Mouse (Mus musculus): Measurements from ENCODE around the gene Opcml. TPM values are rescaled to one million over a fixed set of nuclear protein-coding genes. Genes with fewer than 3 reads are reported as not detected.

The Opcml gene
- polyA plus RNA-seq, 1 experiment, result not detected

GRCm38 (mm10) chr9:28255905-28256268 lies 465.3 kb downstream of the Opcml start:
- H3K79me2 ChIP-seq (ENCODE audit: control insufficient read depth, insufficient read depth), result no peaks in the 10 kb centered on the region
- no peak overlapping the region for H3K4me2 ChIP-seq (ENCODE audit: low read depth)

GRCm38 (mm10) chr9:28261078-28261753 lies 470.6 kb downstream of the Opcml start:
- Histone ChIP-seq H3K4me3 (no peak overlapping the region), H3K4me2 (ENCODE audit: low read depth) (no peak overlapping the region), H3K27me3 (ENCODE audit: control insufficient read depth, insufficient read depth, insufficient read length) (no peaks in the 10 kb centered on the region), H3ac (ENCODE audit: control insufficient read depth, insufficient read length) (no peak overlapping the region), H3K36me3 (ENCODE audit: control insufficient read depth, insufficient read depth) (no peaks in the 10 kb centered on the region), H3K79me2 (ENCODE audit: control insufficient read depth, insufficient read depth) (no peaks in the 10 kb centered on the region)
- no peak for TF ChIP-seq CEBPB (IDR thresholded peaks at IDR 0.05; ENCODE audit: insufficient read depth, poor library complexity, severe bottlenecking)
- no peak for TF ChIP-seq MAX (IDR thresholded peaks at IDR 0.05; ENCODE audit: low read depth)
- TF ChIP-seq TCF12 (IDR thresholded peaks at IDR 0.05; ENCODE audit: insufficient read depth, poor library complexity, severe bottlenecking), result no peak
- no peak for TF ChIP-seq POLR2AphosphoS2 (IDR thresholded peaks at IDR 0.05; ENCODE audit: insufficient read length, low read depth)
- no peak for TF ChIP-seq MYOG (IDR thresholded peaks at IDR 0.05; ENCODE audit: control insufficient read depth in 1 of 3, insufficient read depth in 1 of 3, insufficient read length in 2 of 3, low read depth in 2 of 3)
- no peak for TF ChIP-seq REST (IDR thresholded peaks at IDR 0.05; ENCODE audit: insufficient read depth, insufficient read length)
- no peak for TF ChIP-seq POLR2A (IDR thresholded peaks at IDR 0.05; ENCODE audit: insufficient read length, low read depth)
- TF ChIP-seq E2F4 (IDR thresholded peaks at IDR 0.05; ENCODE audit: insufficient read depth), result no peak
- TF ChIP-seq SRF (IDR thresholded peaks at IDR 0.05; ENCODE audit: control insufficient read depth, insufficient read length, low read depth), result no peak
- no peak for TF ChIP-seq USF1 (IDR thresholded peaks at IDR 0.05; ENCODE audit: low read depth)
- no peak for TF ChIP-seq MYOD1 (IDR thresholded peaks at IDR 0.05; ENCODE audit: control insufficient read depth in 1 of 3, insufficient read length in 2 of 3, low read depth in 2 of 3)
- TF ChIP-seq TCF3 (IDR thresholded peaks at IDR 0.05; ENCODE audit: insufficient read length, low read depth), result no peak

More at GRCm38 (mm10) chr9:28255905-28256268, 465.3 kb downstream of the Opcml start:
- H3K36me3 ChIP-seq (ENCODE audit: control insufficient read depth, insufficient read depth), result no peaks in the 10 kb centered on the region
- TF ChIP-seq E2F4 (IDR thresholded peaks at IDR 0.05; ENCODE audit: insufficient read depth) (no peak), TCF12 (IDR thresholded peaks at IDR 0.05; ENCODE audit: insufficient read depth, poor library complexity, severe bottlenecking) (no peak), REST (IDR thresholded peaks at IDR 0.05; ENCODE audit: insufficient read depth, insufficient read length) (no peak), SRF (IDR thresholded peaks at IDR 0.05; ENCODE audit: control insufficient read depth, insufficient read length, low read depth) (no peak), USF1 (IDR thresholded peaks at IDR 0.05; ENCODE audit: low read depth) (no peak), POLR2AphosphoS2 (IDR thresholded peaks at IDR 0.05; ENCODE audit: insufficient read length, low read depth) (no peak), MAX (IDR thresholded peaks at IDR 0.05; ENCODE audit: low read depth) (no peak), TCF3 (IDR thresholded peaks at IDR 0.05; ENCODE audit: insufficient read length, low read depth) (no peak), POLR2A (IDR thresholded peaks at IDR 0.05; ENCODE audit: insufficient read length, low read depth) (no peak), MYOG (IDR thresholded peaks at IDR 0.05; ENCODE audit: control insufficient read depth in 1 of 3, insufficient read depth in 1 of 3, insufficient read length in 2 of 3, low read depth in 2 of 3) (no peak), MYOD1 (IDR thresholded peaks at IDR 0.05; ENCODE audit: control insufficient read depth in 1 of 3, insufficient read length in 2 of 3, low read depth in 2 of 3) (no peak), CEBPB (IDR thresholded peaks at IDR 0.05; ENCODE audit: insufficient read depth, poor library complexity, severe bottlenecking) (no peak)
- no peak overlapping the region for H3K4me3 ChIP-seq
- H3K27me3 ChIP-seq (ENCODE audit: control insufficient read depth, insufficient read depth, insufficient read length), result no peaks in the 10 kb centered on the region
- H3ac ChIP-seq (ENCODE audit: control insufficient read depth, insufficient read length), result no peak overlapping the region

- Histone ChIP-seq H3K79me2 (ENCODE audit: control insufficient read depth, insufficient read depth) (no peaks in the 10 kb centered on the region), H3ac (ENCODE audit: control insufficient read depth, insufficient read length) (no peak overlapping the region), H3K4me2 (ENCODE audit: low read depth) (no peak overlapping the region), H3K4me3 (no peak overlapping the region), H3K27me3 (ENCODE audit: control insufficient read depth, insufficient read depth, insufficient read length) (no peaks in the 10 kb centered on the region), H3K36me3 (ENCODE audit: control insufficient read depth, insufficient read depth) (no peaks in the 10 kb centered on the region)
- TF ChIP-seq REST (IDR thresholded peaks at IDR 0.05; ENCODE audit: insufficient read depth, insufficient read length) (no peak), MYOG (IDR thresholded peaks at IDR 0.05; ENCODE audit: control insufficient read depth in 1 of 3, insufficient read depth in 1 of 3, insufficient read length in 2 of 3, low read depth in 2 of 3) (no peak), USF1 (IDR thresholded peaks at IDR 0.05; ENCODE audit: low read depth) (no peak), CEBPB (IDR thresholded peaks at IDR 0.05; ENCODE audit: insufficient read depth, poor library complexity, severe bottlenecking) (no peak), SRF (IDR thresholded peaks at IDR 0.05; ENCODE audit: control insufficient read depth, insufficient read length, low read depth) (no peak), MYOD1 (IDR thresholded peaks at IDR 0.05; ENCODE audit: control insufficient read depth in 1 of 3, insufficient read length in 2 of 3, low read depth in 2 of 3) (no peak), MAX (IDR thresholded peaks at IDR 0.05; ENCODE audit: low read depth) (no peak), E2F4 (IDR thresholded peaks at IDR 0.05; ENCODE audit: insufficient read depth) (no peak)
Measured at GRCm38 (mm10) chr9:28262021-28262420, 471.4 kb downstream of the Opcml start.

GRCm38 (mm10) chr9:28262896-28263295 lies 472.3 kb downstream of the Opcml start:
- Histone ChIP-seq H3K36me3 (ENCODE audit: control insufficient read depth, insufficient read depth) (no peaks in the 10 kb centered on the region), H3K4me3 (no peak overlapping the region), H3K27me3 (ENCODE audit: control insufficient read depth, insufficient read depth, insufficient read length) (no peaks in the 10 kb centered on the region), H3K4me2 (ENCODE audit: low read depth) (no peak overlapping the region), H3ac (ENCODE audit: control insufficient read depth, insufficient read length) (no peak overlapping the region), H3K79me2 (ENCODE audit: control insufficient read depth, insufficient read depth) (no peaks in the 10 kb centered on the region)
- no peak for TF ChIP-seq SRF (IDR thresholded peaks at IDR 0.05; ENCODE audit: control insufficient read depth, insufficient read length, low read depth)
- no peak for TF ChIP-seq USF1 (IDR thresholded peaks at IDR 0.05; ENCODE audit: low read depth)
- TF ChIP-seq POLR2A (IDR thresholded peaks at IDR 0.05; ENCODE audit: insufficient read length, low read depth), result no peak
- no peak for TF ChIP-seq E2F4 (IDR thresholded peaks at IDR 0.05; ENCODE audit: insufficient read depth)
- no peak for TF ChIP-seq TCF3 (IDR thresholded peaks at IDR 0.05; ENCODE audit: insufficient read length, low read depth)
- no peak for TF ChIP-seq MAX (IDR thresholded peaks at IDR 0.05; ENCODE audit: low read depth)
- no peak for TF ChIP-seq REST (IDR thresholded peaks at IDR 0.05; ENCODE audit: insufficient read depth, insufficient read length)
- no peak for TF ChIP-seq MYOG (IDR thresholded peaks at IDR 0.05; ENCODE audit: control insufficient read depth in 1 of 3, insufficient read depth in 1 of 3, insufficient read length in 2 of 3, low read depth in 2 of 3)
- TF ChIP-seq POLR2AphosphoS2 (IDR thresholded peaks at IDR 0.05; ENCODE audit: insufficient read length, low read depth), result no peak
- no peak for TF ChIP-seq TCF12 (IDR thresholded peaks at IDR 0.05; ENCODE audit: insufficient read depth, poor library complexity, severe bottlenecking)
- no peak for TF ChIP-seq MYOD1 (IDR thresholded peaks at IDR 0.05; ENCODE audit: control insufficient read depth in 1 of 3, insufficient read length in 2 of 3, low read depth in 2 of 3)
- no peak for TF ChIP-seq CEBPB (IDR thresholded peaks at IDR 0.05; ENCODE audit: insufficient read depth, poor library complexity, severe bottlenecking)
